Mouse (Mus musculus) cortical plate, adult 2 months (tissue): ENCODE data around the gene Irak2. TPM values are rescaled to one million over a fixed set of nuclear protein-coding genes. Genes with fewer than 3 reads are reported as not detected.
A peak's percentile ranks its signal among the peaks of the same experiment; 100 is the strongest.

Experiments
- H3K27ac ChIP-seq: fragments of 200-500 bp; 2 replicates; pipeline ENCODE4 v1.5.1; 2012; ENCODE audit warnings: low read length, control low read depth, inconsistent platforms; ENCODE audit not compliant: insufficient read depth
- H3K4me1 ChIP-seq: fragments of 200-500 bp; 2 replicates; pipeline ENCODE4 v1.6.1; 2011; ENCODE audit warnings: low read length; ENCODE audit not compliant: control insufficient read depth, insufficient read depth
- H3K4me3 ChIP-seq: fragments of 200-500 bp; 2 replicates; pipeline ENCODE4 v1.5.1; 2011; ENCODE audit warnings: mild to moderate bottlenecking, low read length, control low read depth; ENCODE audit not compliant: insufficient read depth
- CTCF ChIP-seq: fragments of 200-500 bp; IDR thresholded peaks from 2 replicates; pipeline ENCODE4 v1.5.1; 2011; ENCODE audit warnings: mild to moderate bottlenecking, control low read depth, low read length; ENCODE audit not compliant: insufficient read depth; ENCODE audit errors: extremely low read depth
- POLR2A ChIP-seq: fragments of 200-500 bp; IDR thresholded peaks from 2 replicates; pipeline ENCODE4 v1.6.1; 2011; ENCODE audit warnings: mild to moderate bottlenecking, low read length, control low read depth; ENCODE audit not compliant: insufficient read depth; ENCODE audit errors: extremely low read depth
- polyA plus RNA-seq: library from polyadenylated mRNA; depleted of rRNA; stranded (reverse); fragments of >200 nt; gene quantifications from 2 replicates; pipeline ENCODE4 v1.2.3, GENCODE M21; 2012

Gene Irak2
- polyA plus RNA-seq, 1 experiment = 24.7 TPM

- Histone ChIP-seq H3K4me3 (no peak overlapping the region), H3K4me1 (peaks cover 22% of the 10 kb centered on the region), H3K27ac (peak overlapping the region; percentile 47)
- no peak for TF ChIP-seq POLR2A
- TF ChIP-seq CTCF = no peak
Measured at GRCm38 (mm10) chr6:113608871-113609270, 29.4 kb upstream of the Irak2 start.

GRCm38 (mm10) chr6:113609293-113609692 lies 29.0 kb upstream of the Irak2 start:
- H3K27ac ChIP-seq = peak overlapping the region; percentile 47
- no peak overlapping the region for H3K4me3 ChIP-seq
- TF ChIP-seq POLR2A = no peak
- no peak for TF ChIP-seq CTCF
- H3K4me1 ChIP-seq = peaks cover 22% of the 10 kb centered on the region

GRCm38 (mm10) chr6:113612258-113612969 lies 25.9 kb upstream of the Irak2 start:
- no peak overlapping the region for H3K4me3 ChIP-seq
- peak overlapping the region; percentile 88 for H3K27ac ChIP-seq
- peaks cover 19% of the 10 kb centered on the region for H3K4me1 ChIP-seq
- TF ChIP-seq CTCF (no peak), POLR2A (no peak)

- TF ChIP-seq POLR2A (peak; percentile 28; the same call in 1 of the 2 replicates), CTCF (no peak)
- H3K4me3 ChIP-seq = no peak overlapping the region
- 0 out of 2 replicates have a peak overlapping the region, but pooled peaks have one; percentile 2 for H3K27ac ChIP-seq
- peaks cover 13% of the 10 kb centered on the region for H3K4me1 ChIP-seq
Measured at GRCm38 (mm10) chr6:113614152-113614551, 24.1 kb upstream of the Irak2 start.

- Histone ChIP-seq H3K4me1 (peaks cover 10% of the 10 kb centered on the region), H3K27ac (peak overlapping the region; percentile 14; the same call in 1 of the 2 replicates), H3K4me3 (no peak overlapping the region)
- TF ChIP-seq POLR2A (no peak), CTCF (no peak)
Measured at GRCm38 (mm10) chr6:113614997-113615396, 23.3 kb upstream of the Irak2 start.

GRCm38 (mm10) chr6:113615489-113615888 lies 22.8 kb upstream of the Irak2 start:
- Histone ChIP-seq H3K4me1 (peaks cover 10% of the 10 kb centered on the region), H3K27ac (peak overlapping the region; percentile 48; the same call in 1 of the 2 replicates), H3K4me3 (no peak overlapping the region)
- no peak for TF ChIP-seq POLR2A

- Histone ChIP-seq H3K4me3 (peak overlapping the region; percentile 71), H3K27ac (no peak overlapping the region), H3K4me1 (no peaks in the 10 kb centered on the region; the same call in 1 of the 2 replicates)
- TF ChIP-seq POLR2A = no peak
- no peak for TF ChIP-seq CTCF
Measured at GRCm38 (mm10) chr6:113623386-113623785, 14.9 kb upstream of the Irak2 start.

GRCm38 (mm10) chr6:113623941-113624751 lies 14.1 kb upstream of the Irak2 start, which contains the start of gene Vhl:
TSS of gene Vhl (plus strand) at chr6:113623959.
- TF ChIP-seq CTCF (no peak), POLR2A (peak; percentile 26; the same call in 1 of the 2 replicates)
- peak within 1 kb of the TSS; percentile 85 for H3K27ac ChIP-seq

GRCm38 (mm10) chr6:113624989-113625770 lies 13.1 kb upstream of the Irak2 start:
- no peak for TF ChIP-seq POLR2A
- no peak for TF ChIP-seq CTCF
- H3K4me3 ChIP-seq = peak overlapping the region; percentile 71
- no peak overlapping the region for H3K27ac ChIP-seq
- no peaks in the 10 kb centered on the region; the same call in 1 of the 2 replicates for H3K4me1 ChIP-seq

More at GRCm38 (mm10) chr6:113623941-113624751, 14.1 kb upstream of the Irak2 start, which contains the start of gene Vhl:
- H3K4me1 ChIP-seq = no peaks in the 10 kb centered on the region; the same call in 1 of the 2 replicates
- H3K4me3 ChIP-seq = peak within 1 kb of the TSS; percentile 71
